Mouse (Mus musculus): ENCODE results near the gene Prc1. TPM values are rescaled to one million over a fixed set of nuclear protein-coding genes. Genes with fewer than 3 reads are reported as not detected.

The Prc1 gene
- polyA plus RNA-seq, 1 experiment from 2014 or later: 172 TPM

DNA sequence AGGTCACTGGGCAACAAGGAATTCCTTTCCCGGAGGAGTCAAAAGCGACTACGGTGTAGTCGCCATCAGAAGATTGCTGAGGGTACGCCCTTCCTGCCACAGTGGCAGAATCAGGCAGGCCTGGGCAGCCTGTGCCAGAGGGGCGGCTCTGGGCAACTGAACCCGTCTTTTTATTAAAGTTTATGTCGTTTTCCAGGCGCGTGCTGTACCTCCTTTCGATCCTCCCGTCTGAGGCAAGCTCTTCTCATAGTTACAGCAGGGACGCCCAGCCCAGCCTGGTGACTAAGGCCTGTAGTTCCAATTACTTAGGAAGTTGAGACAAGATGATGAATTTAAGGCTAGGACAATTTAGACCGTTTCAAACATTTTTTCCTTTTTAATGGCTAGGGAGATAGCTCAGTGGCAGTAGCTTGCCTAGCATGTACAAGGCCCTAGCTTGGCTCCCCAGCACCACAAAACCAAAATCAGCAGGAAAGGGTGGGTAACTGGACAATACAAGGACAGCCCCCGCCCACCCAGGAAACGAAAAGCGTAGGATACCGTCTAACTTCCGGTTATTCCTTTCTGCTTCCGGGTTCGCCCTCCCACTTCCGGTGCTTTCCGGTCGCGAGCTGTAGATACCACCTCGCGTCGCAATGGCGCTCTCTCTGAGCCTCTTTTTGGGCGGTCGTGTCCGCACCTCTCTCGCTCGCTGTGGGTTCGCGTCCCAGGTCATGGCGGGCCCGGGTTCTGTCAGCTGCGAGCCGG, 33.5 kb upstream of the Prc1 start, which contains the start of gene Ngrn:
Ngrn (plus strand) TSS at position 591 of the 747 bp plus-strand sequence.
- Histone ChIP-seq H3K27ac (replicated peaks; ENCODE audit: low read depth, low read length) (0 out of 2 replicates have a peak within 1 kb of the TSS, but pooled peaks have one; percentile 29), H3K9ac (replicated peaks; ENCODE audit: low read length) (peak within 1 kb of the TSS; percentile 78), H3K4me1 (ENCODE audit: control insufficient read depth, insufficient read depth, low read length) (no peaks in the 10 kb centered on the region), H3K27me3 (ENCODE audit: control insufficient read depth, insufficient read depth, low read length) (no peaks in the 10 kb centered on the region), H3K4me3 (ENCODE audit: low read depth, low read length) (peak within 1 kb of the TSS; percentile 79), H3K4me2 (ENCODE audit: low read depth, low read length) (peak within 1 kb of the TSS; percentile 83), H3K9me3 (replicated peaks; ENCODE audit: control insufficient read depth, low read length) (no peaks in the 10 kb centered on the region), H3K36me3 (replicated peaks; ENCODE audit: control insufficient read depth, insufficient read depth, low read depth, low read length) (no peaks in the 10 kb centered on the region; the same call in 1 of the 2 replicates)
- ATAC-seq (replicated peaks; ENCODE audit: insufficient number of reproducible peaks, low FRiP score, low TSS enrichment, low read depth): peak; percentile 76
- 26% methylated on average over 40 of the region's 40 CpGs for WGBS
- DNase-seq (ENCODE audit: low spot score): peak; percentile 93

DNA sequence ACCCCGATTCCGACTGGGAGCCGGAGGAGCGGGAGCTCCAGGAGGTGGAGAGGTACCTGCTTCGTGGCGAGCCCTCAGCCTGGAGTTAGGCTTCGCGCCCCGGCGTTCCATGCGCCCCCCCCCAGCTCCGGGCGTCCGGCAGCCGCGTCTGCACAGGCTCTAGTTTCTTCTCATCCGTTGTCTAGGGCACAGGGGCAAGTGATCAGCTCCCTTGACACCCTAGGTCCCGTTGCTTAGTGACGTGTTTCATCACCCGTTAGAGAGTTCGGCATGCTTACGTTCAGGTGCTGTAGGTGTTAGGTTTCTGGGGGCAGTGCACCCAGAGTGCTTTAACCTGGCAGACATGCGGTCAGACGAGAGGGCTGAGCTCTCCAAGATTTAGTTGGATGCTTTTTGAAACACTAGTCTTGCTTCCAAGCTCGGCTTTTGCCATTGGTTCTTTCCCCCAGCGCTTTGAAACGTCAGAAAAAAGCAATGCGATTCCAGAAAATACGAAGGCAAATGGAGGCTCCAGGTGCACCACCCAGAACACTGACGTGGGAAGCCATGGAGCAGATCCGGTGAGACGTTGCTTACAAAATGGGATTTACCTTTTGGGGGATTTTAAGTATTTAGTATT, 32.8 kb upstream of the Prc1 start:
- Histone ChIP-seq H3K36me3 (replicated peaks; ENCODE audit: control insufficient read depth, insufficient read depth, low read depth, low read length) (no peaks in the 10 kb centered on the region; the same call in 1 of the 2 replicates), H3K27me3 (ENCODE audit: control insufficient read depth, insufficient read depth, low read length) (no peaks in the 10 kb centered on the region), H3K4me2 (ENCODE audit: low read depth, low read length) (peak overlapping the region; percentile 83), H3K4me3 (ENCODE audit: low read depth, low read length) (peak overlapping the region; percentile 79), H3K4me1 (ENCODE audit: control insufficient read depth, insufficient read depth, low read length) (no peaks in the 10 kb centered on the region), H3K9ac (replicated peaks; ENCODE audit: low read length) (peak overlapping the region; percentile 78), H3K9me3 (replicated peaks; ENCODE audit: control insufficient read depth, low read length) (no peaks in the 10 kb centered on the region), H3K27ac (replicated peaks; ENCODE audit: low read depth, low read length) (0 out of 2 replicates have a peak overlapping the region, but pooled peaks have one; percentile 29)
- WGBS: under 1% methylated on average over 32 of the region's 32 CpGs
- ATAC-seq (replicated peaks; ENCODE audit: insufficient number of reproducible peaks, low FRiP score, low TSS enrichment, low read depth): peak; percentile 53
- peak; percentile 27 for DNase-seq (ENCODE audit: low spot score)

DNA sequence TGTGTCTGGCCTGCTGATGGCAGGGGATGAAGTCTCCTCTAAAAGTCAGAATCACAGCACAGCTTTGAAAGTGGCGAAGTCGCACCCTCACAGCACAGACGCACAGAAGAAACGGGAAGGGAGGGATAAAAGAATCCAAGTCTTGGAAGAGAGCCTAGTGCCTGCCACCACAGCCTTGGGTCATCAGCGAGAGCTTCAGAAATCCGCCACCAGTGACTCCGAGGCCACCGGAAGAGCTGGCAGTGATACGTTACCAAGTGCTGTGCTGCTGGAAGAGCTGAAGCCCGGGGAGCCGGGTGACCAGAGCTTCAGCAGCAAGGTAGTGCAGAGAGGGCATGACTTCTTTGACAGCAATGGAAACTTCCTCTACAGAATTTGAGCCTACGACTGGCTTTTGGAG, 29.6 kb upstream of the Prc1 start:
- Histone ChIP-seq H3K27me3 (ENCODE audit: control insufficient read depth, insufficient read depth, low read length) (no peaks in the 10 kb centered on the region), H3K4me2 (ENCODE audit: low read depth, low read length) (no peak overlapping the region), H3K36me3 (replicated peaks; ENCODE audit: control insufficient read depth, insufficient read depth, low read depth, low read length) (no peaks in the 10 kb centered on the region; the same call in 1 of the 2 replicates), H3K9ac (replicated peaks; ENCODE audit: low read length) (no peak overlapping the region), H3K9me3 (replicated peaks; ENCODE audit: control insufficient read depth, low read length) (no peaks in the 10 kb centered on the region), H3K4me1 (ENCODE audit: control insufficient read depth, insufficient read depth, low read length) (no peaks in the 10 kb centered on the region), H3K4me3 (ENCODE audit: low read depth, low read length) (no peak overlapping the region), H3K27ac (replicated peaks; ENCODE audit: low read depth, low read length) (no peak overlapping the region)
- WGBS: 95% methylated on average over 12 of the region's 12 CpGs
- DNase-seq (ENCODE audit: low spot score) (no peak), ATAC-seq (replicated peaks; ENCODE audit: insufficient number of reproducible peaks, low FRiP score, low TSS enrichment, low read depth) (no peak)

DNA sequence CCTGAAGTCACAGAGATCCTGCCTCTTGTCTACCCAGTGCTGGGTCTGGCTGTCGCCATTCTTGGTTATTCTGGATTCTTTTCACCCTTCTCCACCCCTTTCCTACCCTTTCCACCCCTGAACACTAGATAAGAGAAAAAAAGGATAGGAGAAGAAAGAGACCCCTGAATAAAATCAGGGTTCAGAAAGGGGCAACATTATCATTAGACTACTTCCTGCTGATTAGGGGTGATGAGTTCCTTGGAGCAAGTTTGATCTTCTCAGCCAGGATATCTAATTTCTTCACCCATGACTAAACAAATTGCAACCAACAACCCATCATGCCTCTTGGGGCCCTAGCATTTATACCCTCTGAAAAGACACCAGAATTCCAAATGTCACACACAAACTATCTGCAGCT, 26.5 kb upstream of the Prc1 start:
- peaks cover 2% of the 10 kb centered on the region; the same call in 1 of the 2 replicates for H3K36me3 ChIP-seq (replicated peaks; ENCODE audit: control insufficient read depth, insufficient read depth, low read depth, low read length)
- H3K27me3 ChIP-seq (ENCODE audit: control insufficient read depth, insufficient read depth, low read length): no peaks in the 10 kb centered on the region
- H3K27ac ChIP-seq (replicated peaks; ENCODE audit: low read depth, low read length): no peak overlapping the region
- WGBS: 76% methylated on average over 1 of the region's 1 CpGs
- no peak overlapping the region for H3K4me3 ChIP-seq (ENCODE audit: low read depth, low read length)
- DNase-seq (ENCODE audit: low spot score): no peak
- H3K4me2 ChIP-seq (ENCODE audit: low read depth, low read length): no peak overlapping the region
- no peaks in the 10 kb centered on the region for H3K9me3 ChIP-seq (replicated peaks; ENCODE audit: control insufficient read depth, low read length)
- H3K4me1 ChIP-seq (ENCODE audit: control insufficient read depth, insufficient read depth, low read length): no peaks in the 10 kb centered on the region
- no peak for ATAC-seq (replicated peaks; ENCODE audit: insufficient number of reproducible peaks, low FRiP score, low TSS enrichment, low read depth)
- H3K9ac ChIP-seq (replicated peaks; ENCODE audit: low read length): no peak overlapping the region

DNA sequence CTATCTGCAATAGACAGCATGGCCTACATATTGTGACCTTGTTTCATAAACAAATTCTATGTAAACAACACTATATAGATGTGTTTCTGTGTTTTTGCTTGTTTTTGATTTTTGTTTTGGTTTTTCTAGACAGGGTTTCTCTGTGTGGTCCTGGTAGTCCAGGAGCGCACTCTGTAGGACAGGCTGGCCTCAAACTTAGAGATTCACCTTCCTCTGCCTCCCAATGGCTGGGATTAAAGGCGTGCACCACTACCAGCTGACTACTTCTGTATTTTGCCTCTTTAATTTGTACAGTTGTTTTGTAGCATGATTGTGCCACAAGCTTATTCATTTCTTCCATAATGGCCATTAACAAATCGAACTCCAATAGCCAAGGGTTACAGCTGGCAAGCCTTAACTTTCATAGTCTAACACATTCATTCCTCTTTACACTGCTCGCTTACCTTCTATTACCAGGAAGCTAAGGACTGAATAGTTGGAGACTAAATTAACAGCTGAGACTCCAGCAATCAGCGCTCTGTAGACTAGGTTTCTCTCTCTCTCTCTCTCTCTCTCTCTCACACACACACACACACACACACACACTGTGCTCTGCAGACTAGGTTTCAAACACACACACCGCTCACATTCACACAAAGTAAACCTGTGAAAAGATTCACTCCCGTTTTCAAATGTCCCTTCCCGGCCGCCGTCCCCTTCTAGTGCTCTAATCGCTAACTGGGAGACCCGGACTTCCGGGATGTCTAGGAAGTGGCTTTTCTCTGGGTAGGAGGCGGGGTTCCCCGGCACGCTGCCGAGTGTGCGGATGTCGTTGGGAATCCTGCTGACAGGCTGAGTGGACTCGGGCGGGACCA, 25.1 kb upstream of the Prc1 start, which contains the start of gene Vps33b:
Vps33b (plus strand) TSS at position 753 of the 854 bp plus-strand sequence.
- Histone ChIP-seq H3K4me3 (ENCODE audit: low read depth, low read length) (peak within 1 kb of the TSS; percentile 77), H3K9ac (replicated peaks; ENCODE audit: low read length) (peak within 1 kb of the TSS; percentile 69), H3K9me3 (replicated peaks; ENCODE audit: control insufficient read depth, low read length) (no peaks in the 10 kb centered on the region), H3K4me2 (ENCODE audit: low read depth, low read length) (peak within 1 kb of the TSS; percentile 85), H3K36me3 (replicated peaks; ENCODE audit: control insufficient read depth, insufficient read depth, low read depth, low read length) (peaks cover 4% of the 10 kb centered on the region), H3K4me1 (ENCODE audit: control insufficient read depth, insufficient read depth, low read length) (no peaks in the 10 kb centered on the region), H3K27me3 (ENCODE audit: control insufficient read depth, insufficient read depth, low read length) (no peaks in the 10 kb centered on the region), H3K27ac (replicated peaks; ENCODE audit: low read depth, low read length) (no peak within 1 kb of the TSS)
- DNase-seq (ENCODE audit: low spot score): peak; percentile 97
- ATAC-seq (replicated peaks; ENCODE audit: insufficient number of reproducible peaks, low FRiP score, low TSS enrichment, low read depth): peak; percentile 90
- WGBS: 5% methylated on average over 21 of the region's 21 CpGs

DNA sequence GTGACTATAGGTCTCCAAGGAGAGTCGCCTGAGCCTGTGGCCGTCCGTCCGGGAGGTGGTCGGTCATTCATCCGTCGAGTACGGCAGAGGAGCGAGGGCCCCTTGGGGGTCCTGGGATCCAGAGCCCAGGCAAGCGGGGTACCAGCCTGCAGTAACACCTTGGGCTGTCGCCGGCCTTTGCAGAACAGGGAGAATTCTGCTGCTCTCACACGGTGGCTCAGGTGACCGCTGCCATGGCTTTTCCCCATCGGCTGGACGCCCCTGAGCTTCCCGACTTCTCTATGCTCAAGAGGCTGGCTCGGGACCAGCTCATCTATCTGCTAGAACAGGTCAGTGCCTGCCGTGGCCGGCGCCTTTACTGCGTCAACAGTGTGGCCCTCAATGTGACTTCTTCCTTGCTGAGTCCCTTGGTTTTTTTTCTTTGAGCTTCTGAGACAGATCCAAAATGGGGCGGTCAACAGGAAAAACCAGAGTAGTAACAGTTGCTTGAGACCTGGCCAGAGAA, 24.4 kb upstream of the Prc1 start:
- H3K9me3 ChIP-seq (replicated peaks; ENCODE audit: control insufficient read depth, low read length): peaks cover 4% of the 10 kb centered on the region; the same call in 1 of the 2 replicates
- H3K9ac ChIP-seq (replicated peaks; ENCODE audit: low read length): peak overlapping the region; percentile 69
- peaks cover 11% of the 10 kb centered on the region for H3K36me3 ChIP-seq (replicated peaks; ENCODE audit: control insufficient read depth, insufficient read depth, low read depth, low read length)
- peak overlapping the region; percentile 85 for H3K4me2 ChIP-seq (ENCODE audit: low read depth, low read length)
- no peaks in the 10 kb centered on the region for H3K4me1 ChIP-seq (ENCODE audit: control insufficient read depth, insufficient read depth, low read length)
- DNase-seq (ENCODE audit: low spot score) (peak; percentile 4), ATAC-seq (replicated peaks; ENCODE audit: insufficient number of reproducible peaks, low FRiP score, low TSS enrichment, low read depth) (peak; percentile 65)
- no peak overlapping the region for H3K27ac ChIP-seq (replicated peaks; ENCODE audit: low read depth, low read length)
- H3K27me3 ChIP-seq (ENCODE audit: control insufficient read depth, insufficient read depth, low read length): no peaks in the 10 kb centered on the region
- 2% methylated on average over 23 of the region's 23 CpGs for WGBS
- H3K4me3 ChIP-seq (ENCODE audit: low read depth, low read length): peak overlapping the region; percentile 77

DNA sequence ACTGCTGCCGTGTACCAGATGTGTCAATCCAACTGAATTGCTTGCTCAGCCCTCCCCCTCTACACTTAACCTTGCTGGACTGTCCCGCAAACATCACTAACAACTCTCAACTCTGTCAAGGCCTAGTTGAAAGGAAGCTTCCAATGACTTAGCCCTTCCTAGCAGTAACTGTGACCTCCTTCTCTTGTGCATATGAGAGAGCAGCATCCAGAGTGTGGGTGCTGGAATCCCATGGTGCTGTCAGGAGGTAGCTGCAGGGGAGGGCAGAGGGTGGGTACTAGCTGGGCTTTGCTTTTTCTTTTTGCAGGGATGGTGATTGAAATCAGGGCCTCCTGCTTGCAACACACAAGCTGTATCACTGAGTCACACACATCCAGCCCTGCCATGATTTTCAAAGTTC, 20.8 kb upstream of the Prc1 start:
- Histone ChIP-seq H3K36me3 (replicated peaks; ENCODE audit: control insufficient read depth, insufficient read depth, low read depth, low read length) (peaks cover 20% of the 10 kb centered on the region), H3K9me3 (replicated peaks; ENCODE audit: control insufficient read depth, low read length) (peaks cover 5% of the 10 kb centered on the region; the same call in 1 of the 2 replicates), H3K27me3 (ENCODE audit: control insufficient read depth, insufficient read depth, low read length) (no peaks in the 10 kb centered on the region), H3K27ac (replicated peaks; ENCODE audit: low read depth, low read length) (no peak overlapping the region), H3K4me3 (ENCODE audit: low read depth, low read length) (no peak overlapping the region), H3K4me1 (ENCODE audit: control insufficient read depth, insufficient read depth, low read length) (no peaks in the 10 kb centered on the region), H3K4me2 (ENCODE audit: low read depth, low read length) (no peak overlapping the region), H3K9ac (replicated peaks; ENCODE audit: low read length) (no peak overlapping the region)
- 92% methylated on average over 2 of the region's 2 CpGs for WGBS
- DNase-seq (ENCODE audit: low spot score) (no peak), ATAC-seq (replicated peaks; ENCODE audit: insufficient number of reproducible peaks, low FRiP score, low TSS enrichment, low read depth) (no peak)

Data from embryonic facial prominence, embryonic 11.5 days (tissue).